Mouse (Mus musculus) intestine, embryonic 15.5 days (tissue): Measurements from ENCODE around the gene Sema6d. TPM values are rescaled to one million over a fixed set of nuclear protein-coding genes. Genes with fewer than 3 reads are reported as not detected.
A peak's percentile ranks its signal among the peaks of the same experiment; 100 is the strongest.

Source experiments
- ATAC-seq: fragments of 200-750 bp; cut with Nextera tagmentation; 2 replicates; pipeline ENCODE4 v1.8.0; 2017; ENCODE audit warnings: moderate TSS enrichment, moderate library complexity
- H3K27ac ChIP-seq: fragments of 300-500 bp; sonication (generic); 2 replicates; pipeline ENCODE4 v1.5.1; 2015; ENCODE audit warnings: mild to moderate bottlenecking, inconsistent platforms
- H3K27me3 ChIP-seq: fragments of 300-500 bp; sonication (generic); replicated peaks from 2 replicates; pipeline ENCODE4 v1.6.1; 2015; ENCODE audit warnings: inconsistent platforms
- H3K36me3 ChIP-seq: fragments of 300-500 bp; sonication (generic); 2 replicates; pipeline ENCODE4 v1.6.1; 2015; ENCODE audit warnings: inconsistent platforms
- H3K4me1 ChIP-seq: fragments of 300-500 bp; sonication (generic); replicated peaks from 2 replicates; pipeline ENCODE4 v1.6.1; 2015; ENCODE audit warnings: inconsistent platforms
- H3K4me2 ChIP-seq: fragments of 300-500 bp; sonication (generic); replicated peaks from 2 replicates; pipeline ENCODE4 v1.6.1; 2015; ENCODE audit warnings: mild to moderate bottlenecking, inconsistent platforms
- H3K4me3 ChIP-seq: fragments of 300-500 bp; sonication (generic); replicated peaks from 2 replicates; pipeline ENCODE4 v1.5.1; 2015; ENCODE audit warnings: inconsistent platforms
- H3K9ac ChIP-seq: fragments of 300-500 bp; sonication (generic); 2 replicates; pipeline ENCODE4 v1.6.1; 2015; ENCODE audit warnings: inconsistent platforms
- H3K9me3 ChIP-seq: fragments of 300-500 bp; sonication (generic); 2 replicates; pipeline ENCODE4 v1.6.1; 2016; ENCODE audit warnings: inconsistent platforms
- WGBS: fragments of 180-500 bp; shearing (Covaris S2); methylation state at CpG from one replicate; pipeline ENCODE4 v1.1.7; 2015; 5-methylcytosine and 5-hydroxymethylcytosine counted together
- polyA plus RNA-seq: library from polyadenylated mRNA; unstranded; fragments of >200 nt; fragmentation: Nextera tagmentation; extraction: Ambion mirVana; gene quantifications from 2 replicates; pipeline ENCODE4 v1.2.1, GENCODE M21; 2015

Sema6d gene
- polyA plus RNA-seq, 1 experiment from 2014 or later, result 11.9 TPM

- no peak overlapping the region for H3K4me3 ChIP-seq
- no peaks in the 10 kb centered on the region for H3K27me3 ChIP-seq
- no peak overlapping the region for H3K27ac ChIP-seq
- H3K36me3 ChIP-seq, result no peaks in the 10 kb centered on the region
- H3K9me3 ChIP-seq, result no peaks in the 10 kb centered on the region
- H3K4me2 ChIP-seq, result no peak overlapping the region
- 73% methylated on average over 6 of the region's 6 CpGs for WGBS
- H3K4me1 ChIP-seq, result peaks cover 21% of the 10 kb centered on the region
- ATAC-seq, result no peak
- H3K9ac ChIP-seq, result no peak overlapping the region
These were observed 532.3 kb downstream of the Sema6d start for GRCm38 (mm10) chr2:124621972-124622621.

DNA sequence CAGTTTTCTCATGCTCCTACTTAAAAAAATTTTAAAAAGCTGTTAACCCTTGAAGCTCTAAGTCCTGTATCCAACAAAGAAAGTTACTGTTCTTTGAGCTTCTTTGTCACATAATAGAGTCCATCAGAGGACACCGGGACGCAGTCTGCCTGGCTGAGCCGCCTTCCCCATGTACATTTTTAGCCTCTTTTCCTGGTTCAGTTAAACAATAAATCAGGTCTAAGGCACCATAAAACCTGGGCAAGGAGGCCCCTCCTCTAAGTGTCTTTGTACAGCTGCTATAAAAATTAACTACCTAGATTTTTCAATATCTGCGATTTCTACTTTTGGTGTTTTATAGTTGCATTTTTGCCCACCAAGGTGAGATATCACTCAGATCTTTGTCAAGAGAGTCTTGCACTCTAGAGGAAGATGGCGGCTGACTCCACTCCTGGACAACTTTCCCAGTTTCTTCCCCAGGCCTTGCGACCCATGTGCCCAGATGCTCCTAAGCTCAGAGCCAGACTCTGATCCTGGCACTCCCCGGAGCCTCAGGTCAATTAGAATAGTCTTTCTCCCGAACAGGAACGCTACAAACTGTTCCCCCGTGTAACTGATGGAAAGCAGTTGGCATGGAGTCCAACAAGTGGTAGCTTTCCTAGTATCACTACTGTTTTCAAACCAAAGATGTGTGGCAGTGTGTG, 534.6 kb downstream of the Sema6d start:
- Histone ChIP-seq H3K9me3 (no peaks in the 10 kb centered on the region), H3K4me3 (no peak overlapping the region), H3K4me2 (no peak overlapping the region), H3K9ac (no peak overlapping the region), H3K27me3 (no peaks in the 10 kb centered on the region), H3K36me3 (no peaks in the 10 kb centered on the region), H3K4me1 (peaks cover 13% of the 10 kb centered on the region), H3K27ac (peak overlapping the region; percentile 56)
- WGBS, result 57% methylated on average over 10 of the region's 10 CpGs
- ATAC-seq, result peak; percentile 90

GRCm38 (mm10) chr2:124626425-124626824, 536.7 kb downstream of the Sema6d start:
- ATAC-seq, result no peak
- Histone ChIP-seq H3K36me3 (no peaks in the 10 kb centered on the region), H3K9me3 (no peaks in the 10 kb centered on the region), H3K27me3 (no peaks in the 10 kb centered on the region), H3K4me1 (peaks cover 13% of the 10 kb centered on the region), H3K27ac (no peak overlapping the region), H3K4me3 (no peak overlapping the region), H3K4me2 (no peak overlapping the region), H3K9ac (no peak overlapping the region)
- WGBS, result 82% methylated on average over 7 of the region's 7 CpGs

- no peak overlapping the region for H3K9ac ChIP-seq
- 73% methylated on average over 5 of the region's 5 CpGs for WGBS
- H3K36me3 ChIP-seq, result no peaks in the 10 kb centered on the region
- no peak overlapping the region for H3K4me2 ChIP-seq
- no peak overlapping the region for H3K4me3 ChIP-seq
- H3K27me3 ChIP-seq, result no peaks in the 10 kb centered on the region
- no peak overlapping the region for H3K27ac ChIP-seq
- H3K4me1 ChIP-seq, result peaks cover 8% of the 10 kb centered on the region
- ATAC-seq, result 0 out of 2 replicates have a peak, but pooled peaks have one; percentile 32
- no peaks in the 10 kb centered on the region for H3K9me3 ChIP-seq
These were observed 537.9 kb downstream of the Sema6d start for GRCm38 (mm10) chr2:124627664-124628063.

DNA sequence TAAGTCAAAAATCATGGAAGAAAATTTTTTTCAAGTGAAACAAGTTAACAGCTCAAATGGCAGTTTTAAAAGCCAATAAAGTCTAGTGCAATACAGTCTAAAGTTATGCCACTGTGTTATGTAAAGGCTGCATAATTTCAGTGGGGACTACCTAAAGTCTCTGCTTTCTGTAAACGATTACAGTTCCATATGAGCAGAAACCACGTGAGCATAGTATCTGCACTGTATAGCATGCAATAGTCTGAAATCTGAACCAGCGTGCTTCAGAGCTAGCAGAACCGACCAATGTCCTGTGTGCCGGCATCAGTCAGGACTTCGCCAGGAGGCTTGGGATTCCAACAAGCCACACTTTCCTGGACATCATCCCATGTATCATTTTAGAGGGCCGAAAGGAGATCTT, 538.9 kb downstream of the Sema6d start:
- Histone ChIP-seq H3K27me3 (no peaks in the 10 kb centered on the region), H3K9ac (no peak overlapping the region), H3K4me2 (no peak overlapping the region), H3K27ac (no peak overlapping the region), H3K9me3 (no peaks in the 10 kb centered on the region), H3K4me3 (no peak overlapping the region), H3K36me3 (no peaks in the 10 kb centered on the region), H3K4me1 (peaks cover 5% of the 10 kb centered on the region; the same call in 1 of the 2 replicates)
- no peak for ATAC-seq
- WGBS, result 74% methylated on average over 7 of the region's 7 CpGs

- 75% methylated on average over 7 of the region's 7 CpGs for WGBS
- peaks cover 12% of the 10 kb centered on the region for H3K4me1 ChIP-seq
These were observed 544.7 kb downstream of the Sema6d start for GRCm38 (mm10) chr2:124634400-124634998.

DNA sequence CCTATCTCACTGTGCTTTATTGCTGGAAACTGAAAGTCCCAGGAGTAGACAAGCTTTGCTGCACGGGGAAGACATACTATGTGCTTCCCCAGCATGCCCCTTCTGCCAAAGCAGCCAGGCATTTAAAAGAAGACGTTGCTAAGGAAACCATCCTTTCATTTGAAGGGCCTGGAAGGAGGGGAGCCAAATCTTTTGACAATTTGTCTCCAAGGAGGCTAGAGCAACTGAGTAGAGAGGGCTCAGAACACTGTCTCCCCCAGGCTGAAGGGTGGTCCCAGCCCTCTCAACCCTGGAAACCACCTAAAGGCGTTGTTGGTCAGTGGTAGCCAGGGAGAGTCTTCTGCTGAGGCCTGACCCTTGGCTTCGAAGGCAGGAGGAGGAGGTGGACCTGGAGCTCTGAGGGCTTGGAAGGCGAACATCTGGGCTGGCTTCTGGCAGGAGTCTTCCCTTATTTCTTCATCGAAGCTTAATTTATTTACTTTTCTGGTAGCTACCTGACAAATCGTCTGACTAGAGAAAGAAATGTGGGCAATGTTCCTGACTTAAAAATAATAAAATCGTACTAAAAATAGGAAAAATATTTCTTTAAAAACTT, 545.6 kb downstream of the Sema6d start:
- Histone ChIP-seq H3K4me2 (no peak overlapping the region), H3K27ac (no peak overlapping the region), H3K9ac (no peak overlapping the region), H3K4me3 (no peak overlapping the region), H3K4me1 (peaks cover 15% of the 10 kb centered on the region), H3K27me3 (no peaks in the 10 kb centered on the region), H3K9me3 (no peaks in the 10 kb centered on the region), H3K36me3 (no peaks in the 10 kb centered on the region)
- WGBS, result 53% methylated on average over 8 of the region's 8 CpGs
- no peak for ATAC-seq

More at GRCm38 (mm10) chr2:124634400-124634998, 544.7 kb downstream of the Sema6d start:
- no peak overlapping the region for H3K4me2 ChIP-seq
- H3K9ac ChIP-seq, result no peak overlapping the region
- H3K4me3 ChIP-seq, result no peak overlapping the region
- H3K36me3 ChIP-seq, result no peaks in the 10 kb centered on the region
- no peak overlapping the region for H3K27ac ChIP-seq
- H3K9me3 ChIP-seq, result no peaks in the 10 kb centered on the region
- peak; percentile 71 for ATAC-seq
- H3K27me3 ChIP-seq, result no peaks in the 10 kb centered on the region

- 61% methylated on average over 4 of the region's 4 CpGs for WGBS
- Histone ChIP-seq H3K9ac (no peak overlapping the region), H3K9me3 (no peaks in the 10 kb centered on the region), H3K4me2 (no peak overlapping the region), H3K4me3 (no peak overlapping the region), H3K36me3 (no peaks in the 10 kb centered on the region), H3K4me1 (peaks cover 17% of the 10 kb centered on the region), H3K27me3 (no peaks in the 10 kb centered on the region), H3K27ac (no peak overlapping the region)
- ATAC-seq, result no peak
These were observed 547.3 kb downstream of the Sema6d start for GRCm38 (mm10) chr2:124637080-124637479.

DNA sequence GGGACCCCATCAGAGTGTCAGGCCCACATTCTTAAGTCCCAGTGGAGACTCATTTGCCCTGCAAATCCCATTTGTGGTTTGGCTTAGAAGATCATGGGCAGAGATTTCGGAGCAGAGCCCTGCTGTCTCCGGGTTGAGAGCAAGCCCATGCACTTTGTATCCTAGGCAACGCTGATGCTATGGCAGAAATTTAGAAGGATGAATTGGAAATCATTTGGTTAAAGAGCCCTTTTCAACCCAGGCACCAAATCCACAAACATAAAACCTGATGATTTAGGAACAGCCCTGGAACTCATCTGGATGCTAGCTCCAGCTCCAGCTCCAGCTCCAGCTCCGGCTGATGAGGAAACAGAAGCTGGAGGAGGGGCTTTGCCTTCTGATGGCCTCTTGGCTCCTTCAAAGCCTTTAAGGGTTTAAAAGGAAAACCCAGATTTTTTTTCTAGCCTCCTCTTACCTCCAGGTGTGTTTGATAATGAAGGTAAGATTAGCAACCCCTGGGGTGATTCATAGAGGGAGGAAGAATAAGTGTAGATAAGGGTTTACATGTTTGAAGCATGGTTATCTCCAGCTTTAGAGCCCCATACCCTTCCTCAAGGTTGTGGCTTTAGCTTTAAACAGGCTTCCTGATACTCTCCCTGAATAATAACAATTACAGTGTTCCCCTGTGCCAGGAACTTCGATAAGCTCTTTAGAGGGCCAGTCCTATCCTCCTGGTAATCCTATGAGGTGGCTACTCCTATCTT, 549.6 kb downstream of the Sema6d start:
- WGBS, result 67% methylated on average over 5 of the region's 5 CpGs
- ATAC-seq, result peak; percentile 73
- no peaks in the 10 kb centered on the region for H3K36me3 ChIP-seq

GRCm38 (mm10) chr2:124640500-124641193, 550.9 kb downstream of the Sema6d start:
- WGBS, result 42% methylated on average over 6 of the region's 6 CpGs
- no peak overlapping the region for H3K9ac ChIP-seq
- peaks cover 5% of the 10 kb centered on the region; the same call in 1 of the 2 replicates for H3K4me1 ChIP-seq
- no peaks in the 10 kb centered on the region for H3K9me3 ChIP-seq
- H3K27ac ChIP-seq, result no peak overlapping the region
- no peak overlapping the region for H3K4me3 ChIP-seq
- ATAC-seq, result no peak
- H3K36me3 ChIP-seq, result no peaks in the 10 kb centered on the region
- no peak overlapping the region for H3K4me2 ChIP-seq
- no peaks in the 10 kb centered on the region for H3K27me3 ChIP-seq

More for the DNA sequence above, 549.6 kb downstream of the Sema6d start:
- Histone ChIP-seq H3K4me3 (no peak overlapping the region), H3K9me3 (no peaks in the 10 kb centered on the region), H3K27me3 (no peaks in the 10 kb centered on the region), H3K4me1 (peaks cover 11% of the 10 kb centered on the region), H3K9ac (no peak overlapping the region), H3K4me2 (no peak overlapping the region), H3K27ac (no peak overlapping the region)

GRCm38 (mm10) chr2:124641194-124641558, 551.4 kb downstream of the Sema6d start:
- Histone ChIP-seq H3K27ac (no peak overlapping the region), H3K36me3 (no peaks in the 10 kb centered on the region), H3K27me3 (no peaks in the 10 kb centered on the region), H3K4me3 (no peak overlapping the region), H3K9ac (no peak overlapping the region), H3K4me1 (peaks cover 5% of the 10 kb centered on the region; the same call in 1 of the 2 replicates), H3K9me3 (no peaks in the 10 kb centered on the region), H3K4me2 (no peak overlapping the region)
- WGBS, result 49% methylated on average over 5 of the region's 5 CpGs
- no peak for ATAC-seq
